Mouse (Mus musculus): ENCODE measurements around the gene Snap47. TPM values are rescaled to one million over a fixed set of nuclear protein-coding genes. Genes with fewer than 3 reads are reported as not detected.
"Not testable (repeated sequence)": the region's sequence is repeated elsewhere in the genome, so short reads cannot be mapped to it uniquely, and the experiment has no call there.

The Snap47 gene
- polyA plus RNA-seq, 1 experiment from 2014 or later: 98.9 TPM

- WGBS: 37% methylated on average over 9 of the region's 9 CpGs
- Histone ChIP-seq H3K36me3 (no peaks in the 10 kb centered on the region), H3K4me1 (peaks cover 18% of the 10 kb centered on the region), H3K9ac (no peak overlapping the region), H3K4me3 (no peak overlapping the region), H3K4me2 (no peak overlapping the region), H3K27me3 (no peaks in the 10 kb centered on the region), H3K27ac (no peak overlapping the region), H3K9me3 (no peaks in the 10 kb centered on the region)
- ATAC-seq (ENCODE audit: borderline replicate concordance, extremely low read depth, low FRiP score, low TSS enrichment): no peak
Measured at GRCm38 (mm10) chr11:59390470-59390869, 60.5 kb downstream of the Snap47 start.

- Histone ChIP-seq H3K27me3 (no peaks in the 10 kb centered on the region), H3K4me2 (no peak overlapping the region), H3K4me3 (no peak overlapping the region), H3K9me3 (no peaks in the 10 kb centered on the region), H3K27ac (0 out of 2 replicates have a peak overlapping the region, but pooled peaks have one; percentile 26), H3K36me3 (no peaks in the 10 kb centered on the region), H3K4me1 (peaks cover 26% of the 10 kb centered on the region), H3K9ac (no peak overlapping the region)
- WGBS: 60% methylated on average over 4 of the region's 4 CpGs
- ATAC-seq (ENCODE audit: borderline replicate concordance, extremely low read depth, low FRiP score, low TSS enrichment): no peak
Measured at GRCm38 (mm10) chr11:59389617-59390016, 61.4 kb downstream of the Snap47 start.

GRCm38 (mm10) chr11:59388806-59389205 is 62.2 kb downstream of the Snap47 start:
- WGBS: 70% methylated on average over 4 of the region's 4 CpGs
- H3K27ac ChIP-seq: no peak overlapping the region
- ATAC-seq (ENCODE audit: borderline replicate concordance, extremely low read depth, low FRiP score, low TSS enrichment): no peak
- no peaks in the 10 kb centered on the region for H3K27me3 ChIP-seq
- H3K36me3 ChIP-seq: no peaks in the 10 kb centered on the region
- H3K4me3 ChIP-seq: no peak overlapping the region
- no peaks in the 10 kb centered on the region for H3K9me3 ChIP-seq
- no peak overlapping the region for H3K9ac ChIP-seq
- no peak overlapping the region for H3K4me2 ChIP-seq
- peaks cover 31% of the 10 kb centered on the region for H3K4me1 ChIP-seq

- WGBS: 49% methylated on average over 4 of the region's 4 CpGs
- Histone ChIP-seq H3K4me1 (peaks cover 27% of the 10 kb centered on the region), H3K27ac (no peak overlapping the region), H3K36me3 (no peaks in the 10 kb centered on the region), H3K9me3 (no peaks in the 10 kb centered on the region), H3K4me2 (no peak overlapping the region), H3K9ac (no peak overlapping the region), H3K4me3 (no peak overlapping the region), H3K27me3 (no peaks in the 10 kb centered on the region)
- ATAC-seq (ENCODE audit: borderline replicate concordance, extremely low read depth, low FRiP score, low TSS enrichment): no peak
Measured at GRCm38 (mm10) chr11:59387471-59387870, 63.5 kb downstream of the Snap47 start.

- Histone ChIP-seq H3K9ac (no peak overlapping the region), H3K36me3 (no peaks in the 10 kb centered on the region), H3K4me2 (no peak overlapping the region; the same call in 1 of the 2 replicates), H3K27me3 (no peaks in the 10 kb centered on the region), H3K9me3 (no peaks in the 10 kb centered on the region), H3K27ac (peak overlapping the region; percentile 46), H3K4me1 (peaks cover 23% of the 10 kb centered on the region), H3K4me3 (no peak overlapping the region)
- ATAC-seq (ENCODE audit: borderline replicate concordance, extremely low read depth, low FRiP score, low TSS enrichment): peak; percentile 73
- 12% methylated on average over 8 of the region's 8 CpGs for WGBS
Measured at GRCm38 (mm10) chr11:59385123-59385522, 65.9 kb downstream of the Snap47 start.

- Histone ChIP-seq H3K9ac (no peak overlapping the region), H3K4me3 (no peak overlapping the region), H3K4me1 (peaks cover 23% of the 10 kb centered on the region), H3K36me3 (no peaks in the 10 kb centered on the region), H3K27ac (peak overlapping the region; percentile 46), H3K9me3 (no peaks in the 10 kb centered on the region), H3K4me2 (no peak overlapping the region), H3K27me3 (no peaks in the 10 kb centered on the region)
- WGBS: 27% methylated on average over 7 of the region's 7 CpGs
- ATAC-seq (ENCODE audit: borderline replicate concordance, extremely low read depth, low FRiP score, low TSS enrichment): peak; percentile 60
Measured at GRCm38 (mm10) chr11:59384441-59384959, 66.5 kb downstream of the Snap47 start.

- H3K9me3 ChIP-seq: no peaks in the 10 kb centered on the region
- no peak overlapping the region for H3K9ac ChIP-seq
- H3K36me3 ChIP-seq: no peaks in the 10 kb centered on the region
- H3K4me3 ChIP-seq: no peak overlapping the region
- no peaks in the 10 kb centered on the region for H3K27me3 ChIP-seq
- no peak overlapping the region for H3K27ac ChIP-seq
- H3K4me1 ChIP-seq: peaks cover 9% of the 10 kb centered on the region
- H3K4me2 ChIP-seq: no peak overlapping the region
- no peak for ATAC-seq (ENCODE audit: borderline replicate concordance, extremely low read depth, low FRiP score, low TSS enrichment)
Measured at GRCm38 (mm10) chr11:59379547-59379946, 71.4 kb downstream of the Snap47 start.

- Histone ChIP-seq H3K36me3 (no peaks in the 10 kb centered on the region), H3K9me3 (no peaks in the 10 kb centered on the region), H3K4me2 (no peak overlapping the region), H3K27ac (no peak overlapping the region), H3K4me3 (no peak overlapping the region), H3K4me1 (no peaks in the 10 kb centered on the region), H3K27me3 (no peaks in the 10 kb centered on the region), H3K9ac (no peak overlapping the region)
- no peak for ATAC-seq (ENCODE audit: borderline replicate concordance, extremely low read depth, low FRiP score, low TSS enrichment)
- 79% methylated on average over 3 of the region's 3 CpGs for WGBS
Measured at GRCm38 (mm10) chr11:59377999-59378398, 73.0 kb downstream of the Snap47 start.

- H3K9ac ChIP-seq: no peak within 1 kb of the TSS
Measured at GRCm38 (mm10) chr11:59375475-59375874, 75.5 kb downstream of the Snap47 start, which contains the start of gene Prss38. TSS of gene Prss38 (minus strand) at chr11:59375657.

GRCm38 (mm10) chr11:59369848-59370247 is 81.1 kb downstream of the Snap47 start:
- Histone ChIP-seq H3K36me3 (no peaks in the 10 kb centered on the region), H3K4me2 (no peak overlapping the region), H3K4me1 (peaks cover 4% of the 10 kb centered on the region; the same call in 1 of the 2 replicates), H3K9me3 (no peaks in the 10 kb centered on the region), H3K27ac (no peak overlapping the region), H3K27me3 (no peaks in the 10 kb centered on the region), H3K9ac (no peak overlapping the region), H3K4me3 (no peak overlapping the region)
- no peak for ATAC-seq (ENCODE audit: borderline replicate concordance, extremely low read depth, low FRiP score, low TSS enrichment)
- 64% methylated on average over 11 of the region's 11 CpGs for WGBS

More at GRCm38 (mm10) chr11:59375475-59375874, 75.5 kb downstream of the Snap47 start, which contains the start of gene Prss38:
- no peak for ATAC-seq (ENCODE audit: borderline replicate concordance, extremely low read depth, low FRiP score, low TSS enrichment)
- Histone ChIP-seq H3K27ac (no peak within 1 kb of the TSS), H3K36me3 (no peaks in the 10 kb centered on the region), H3K4me3 (no peak within 1 kb of the TSS), H3K4me1 (no peaks in the 10 kb centered on the region), H3K4me2 (no peak within 1 kb of the TSS), H3K9me3 (no peaks in the 10 kb centered on the region), H3K27me3 (no peaks in the 10 kb centered on the region)
- WGBS: 75% methylated on average over 16 of the region's 16 CpGs

GRCm38 (mm10) chr11:59367955-59368354 is 83.0 kb downstream of the Snap47 start:
- not testable (repeated sequence) for H3K4me2 ChIP-seq; H3K9me3 ChIP-seq; H3K4me3 ChIP-seq; ATAC-seq (ENCODE audit: borderline replicate concordance, extremely low read depth, low FRiP score, low TSS enrichment); H3K27ac ChIP-seq; H3K9ac ChIP-seq; H3K27me3 ChIP-seq; H3K36me3 ChIP-seq
- WGBS: 74% methylated on average over 4 of the region's 4 CpGs
- peaks cover 15% of the 10 kb centered on the region for H3K4me1 ChIP-seq

- Histone ChIP-seq H3K4me1 (peaks cover 15% of the 10 kb centered on the region), H3K9ac (no peak overlapping the region), H3K36me3 (no peaks in the 10 kb centered on the region), H3K4me2 (no peak overlapping the region), H3K9me3 (no peaks in the 10 kb centered on the region), H3K27ac (no peak overlapping the region; the same call in 1 of the 2 replicates), H3K27me3 (no peaks in the 10 kb centered on the region), H3K4me3 (no peak overlapping the region)
- no peak for ATAC-seq (ENCODE audit: borderline replicate concordance, extremely low read depth, low FRiP score, low TSS enrichment)
- 34% methylated on average over 3 of the region's 3 CpGs for WGBS
Measured at GRCm38 (mm10) chr11:59366633-59367032, 84.4 kb downstream of the Snap47 start.

- no peak overlapping the region for H3K9ac ChIP-seq
- no peaks in the 10 kb centered on the region for H3K36me3 ChIP-seq
- H3K27ac ChIP-seq: no peak overlapping the region; the same call in 1 of the 2 replicates
- H3K9me3 ChIP-seq: no peaks in the 10 kb centered on the region
- H3K27me3 ChIP-seq: no peaks in the 10 kb centered on the region
- H3K4me1 ChIP-seq: peaks cover 15% of the 10 kb centered on the region
- H3K4me2 ChIP-seq: no peak overlapping the region
- ATAC-seq (ENCODE audit: borderline replicate concordance, extremely low read depth, low FRiP score, low TSS enrichment): no peak
- 65% methylated on average over 3 of the region's 3 CpGs for WGBS
- H3K4me3 ChIP-seq: no peak overlapping the region
Measured at GRCm38 (mm10) chr11:59366031-59366430, 85.0 kb downstream of the Snap47 start.
